Mouse (Mus musculus) embryo, embryonic 10.5 days (tissue): ENCODE measurements at regions not wholly inside any gene's neighbourhood (a gene's known extent, or its start where the extent isn't known, plus 50 kb on each side); places are given as distances from the start of the nearest gene placed in this dataset.

ENCODE experiments used
- DNase-seq: peaks from one replicate; pipeline ENCODE4 v3.0.0-alpha.2; 2015; ENCODE audit warnings: low spot score

- no peak for DNase-seq
These were observed 597.7 kb upstream of the Intu start for GRCm38 (mm10) chr3:39933372-39933771.

- no peak for DNase-seq
These were observed 593.3 kb upstream of the Intu start for GRCm38 (mm10) chr3:39937719-39938278.

GRCm38 (mm10) chr3:39944581-39944980 is 586.5 kb upstream of the Intu start:
- no peak for DNase-seq

- DNase-seq = no peak
These were observed 579.0 kb upstream of the Intu start for GRCm38 (mm10) chr3:39952103-39952502.

GRCm38 (mm10) chr3:39952556-39952955 is 578.5 kb upstream of the Intu start:
- DNase-seq = no peak

GRCm38 (mm10) chr3:39961836-39962640 is 569.0 kb upstream of the Intu start:
- DNase-seq = peak; percentile 76

- no peak for DNase-seq
These were observed 565.7 kb upstream of the Intu start for GRCm38 (mm10) chr3:39965431-39965830.

- DNase-seq = no peak
These were observed 564.7 kb upstream of the Intu start for GRCm38 (mm10) chr3:39966390-39966789.

- no peak for DNase-seq
These were observed 554.1 kb upstream of the Intu start for GRCm38 (mm10) chr3:39976937-39977336.

GRCm38 (mm10) chr3:39978916-39979679 is 552.0 kb upstream of the Intu start:
- DNase-seq = peak; percentile 36

GRCm38 (mm10) chr3:39982656-39983055 is 548.4 kb upstream of the Intu start:
- DNase-seq = no peak

- DNase-seq = no peak
These were observed 543.4 kb upstream of the Intu start for GRCm38 (mm10) chr3:39987710-39988109.

- peak; percentile 85 for DNase-seq
These were observed 532.5 kb upstream of the Intu start for GRCm38 (mm10) chr3:39998628-39999027.

- no peak for DNase-seq
These were observed 531.2 kb upstream of the Intu start for GRCm38 (mm10) chr3:39999846-40000245.

- no peak for DNase-seq
These were observed 528.2 kb upstream of the Intu start for GRCm38 (mm10) chr3:40002838-40003237.

- no peak for DNase-seq
These were observed 521.0 kb upstream of the Intu start for GRCm38 (mm10) chr3:40010051-40010450.

GRCm38 (mm10) chr3:40021682-40022081 is 509.4 kb upstream of the Intu start:
- DNase-seq = peak; percentile 28

GRCm38 (mm10) chr3:40027713-40028112 is 503.4 kb upstream of the Intu start:
- no peak for DNase-seq

- DNase-seq = peak; percentile 15
These were observed 494.9 kb upstream of the Intu start for GRCm38 (mm10) chr3:40036177-40036576.

- no peak for DNase-seq
These were observed 481.4 kb upstream of the Intu start for GRCm38 (mm10) chr3:40049721-40050120.

- peak; percentile 18 for DNase-seq
These were observed 472.8 kb upstream of the Intu start for GRCm38 (mm10) chr3:40058281-40058680.

- no peak for DNase-seq
These were observed 472.2 kb upstream of the Intu start for GRCm38 (mm10) chr3:40058719-40059420.
